Mouse (Mus musculus) retina, embryonic 14.5 days (tissue): ENCODE measurements around the gene Pbx4.

Experiments
- DNase-seq: peaks from one replicate; pipeline ENCODE4 v3.0.0-alpha.2; 2015; ENCODE audit warnings: low spot score

Pbx4 gene

DNA sequence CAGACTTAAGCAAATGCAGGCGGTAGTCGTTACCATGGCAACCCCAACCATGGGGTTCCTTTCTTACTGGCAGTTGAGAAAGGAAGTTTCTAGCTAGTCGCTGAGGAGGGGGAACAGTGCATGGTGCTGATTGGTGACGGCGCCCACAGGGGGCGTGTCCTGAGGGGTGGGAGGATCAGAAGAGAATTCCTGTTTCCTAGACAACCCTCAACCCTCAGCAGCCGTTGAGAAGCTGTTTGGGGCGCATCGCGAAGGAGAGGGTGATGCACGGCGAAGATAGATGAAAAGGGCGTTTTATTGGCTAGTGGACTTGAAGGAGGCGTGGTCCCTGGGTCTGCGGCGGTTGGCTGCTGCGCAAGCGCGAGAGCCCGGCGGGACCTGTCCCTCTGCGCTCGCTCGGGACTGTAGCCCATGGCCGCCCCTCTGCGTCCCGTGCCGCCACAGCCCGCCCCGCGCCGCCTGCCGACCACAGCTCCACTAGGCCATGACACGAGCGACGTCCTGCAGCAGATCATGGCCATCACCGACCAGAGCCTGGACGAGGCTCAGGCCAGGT, at the start of gene Pbx4:
Gene Pbx4, plus strand, starts transcription at position 194 of the 556 bp plus-strand sequence.
- DNase-seq = peak; percentile 96

DNA sequence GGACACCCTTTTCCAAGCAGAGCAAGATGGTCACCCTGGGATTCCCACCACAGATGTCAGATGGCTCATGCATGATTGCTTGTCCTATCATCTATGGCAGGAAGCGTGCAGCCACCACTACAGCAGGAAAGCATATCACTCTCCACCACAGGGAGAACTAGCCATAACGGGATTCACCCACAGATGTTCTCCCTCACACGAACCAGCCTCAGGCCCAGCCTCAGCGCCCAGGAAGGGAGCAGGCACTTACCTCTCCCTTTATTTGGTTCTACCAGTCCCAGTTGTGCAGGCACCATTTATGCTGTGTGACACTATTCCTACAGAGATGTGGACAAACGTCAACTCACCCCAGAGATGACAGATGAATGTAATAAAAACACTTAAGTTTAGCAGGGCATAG, 43.2 kb upstream of the Pbx4 start:
- no peak for DNase-seq

DNA sequence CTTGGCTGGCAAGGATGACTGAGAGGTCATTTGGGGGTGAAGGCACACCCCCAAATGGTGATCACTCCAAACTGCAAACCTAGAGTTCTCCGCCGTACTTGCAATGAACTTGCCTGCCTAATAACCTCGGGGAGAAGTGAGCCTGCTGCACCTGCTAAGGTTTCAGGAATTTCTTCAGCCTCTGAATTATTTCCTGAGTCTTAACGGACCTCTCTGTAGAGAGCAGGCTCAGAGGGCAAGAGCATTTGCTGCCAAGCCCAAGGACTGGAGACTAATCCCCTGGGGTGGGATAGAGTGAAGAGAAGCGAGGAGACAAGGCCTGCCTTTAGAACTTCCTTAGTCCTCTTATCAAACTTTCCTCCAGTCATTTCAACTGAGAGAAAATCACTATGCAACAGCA, 42.6 kb upstream of the Pbx4 start:
- no peak for DNase-seq

DNA sequence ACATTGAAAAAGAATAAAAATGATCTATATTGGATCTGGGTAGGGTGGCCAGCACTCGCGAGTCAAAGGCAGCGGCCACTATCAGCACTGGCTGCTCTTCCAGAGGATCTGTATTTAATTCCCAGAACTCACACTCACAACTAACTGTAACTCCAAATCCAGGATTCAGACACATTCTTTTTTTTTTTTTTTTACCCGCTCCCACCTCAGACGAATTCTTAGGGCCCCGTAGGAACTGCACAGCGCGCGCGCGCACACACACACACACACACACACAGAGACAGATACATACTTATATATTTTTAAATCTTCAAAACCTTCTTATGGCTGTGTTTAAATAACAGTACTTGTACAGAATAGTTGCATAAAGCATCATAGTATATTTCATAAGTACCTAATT, 41.9 kb upstream of the Pbx4 start:
- no peak for DNase-seq

DNA sequence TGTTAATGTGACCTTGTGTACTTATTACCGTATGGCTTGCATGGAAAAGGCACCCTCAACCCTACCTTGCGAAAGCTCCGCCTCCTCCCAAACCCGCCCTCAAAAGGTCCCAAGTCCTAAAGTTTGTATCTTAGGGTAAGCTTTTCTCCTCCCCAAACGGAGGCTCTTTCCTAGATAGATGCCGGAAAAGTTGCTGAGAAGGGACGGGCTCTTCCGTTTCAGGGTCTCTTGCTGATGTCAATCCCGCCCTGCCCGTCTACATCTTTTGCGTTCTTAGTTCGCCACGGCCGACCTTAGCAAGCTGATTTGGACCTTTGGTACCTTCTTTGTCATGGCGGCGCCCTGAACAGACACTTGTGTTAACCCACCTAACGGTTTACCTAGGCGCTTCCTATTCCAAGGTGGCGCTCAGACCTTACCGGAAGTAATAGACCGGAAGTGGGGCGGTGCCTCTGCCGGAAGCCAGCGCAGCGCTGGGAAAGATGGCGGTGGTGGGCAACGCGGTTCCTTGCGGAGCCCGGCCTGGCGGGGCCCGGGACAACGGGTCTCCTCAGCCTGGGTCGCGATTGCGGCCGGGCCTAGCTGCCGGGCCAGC, 41.4 kb upstream of the Pbx4 start, which contains the start of the genes Atp13a1 and Zfp866:
Gene Atp13a1, plus strand, starts transcription at position 391 of the 595 bp plus-strand sequence.
Gene Zfp866, minus strand, starts transcription at position 406 of the 595 bp plus-strand sequence.
- DNase-seq = peak; percentile 93

DNA sequence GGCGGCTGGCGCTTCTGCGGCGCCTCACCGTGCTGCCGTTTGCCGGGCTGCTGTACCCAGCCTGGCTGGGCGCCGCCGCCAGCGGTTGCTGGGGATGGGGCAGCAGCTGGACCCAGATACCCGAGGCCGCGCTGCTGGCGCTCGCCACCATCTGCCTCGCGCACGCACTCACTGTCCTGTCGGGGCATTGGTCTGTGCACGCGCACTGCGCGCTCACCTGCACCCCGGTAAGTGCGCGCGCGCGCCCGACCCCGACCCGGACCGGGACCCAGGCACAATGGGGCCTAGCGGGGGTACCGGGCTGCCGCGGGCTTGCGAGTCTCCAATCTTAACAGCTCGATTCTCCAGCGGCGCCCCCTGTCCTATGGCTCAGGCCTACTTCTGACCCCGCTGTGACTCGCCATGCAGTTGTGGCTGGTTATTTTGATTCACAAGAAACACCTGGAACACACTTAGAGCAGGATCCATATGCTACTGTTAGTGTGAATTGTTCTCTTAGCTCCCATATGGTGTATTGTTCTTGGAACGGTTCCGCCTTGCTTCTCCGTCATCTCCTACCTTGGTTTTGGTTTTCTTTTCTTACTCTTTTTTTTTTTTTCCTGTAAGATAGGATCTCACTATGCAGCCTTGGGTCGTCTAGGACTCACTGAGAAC, 40.7 kb upstream of the Pbx4 start:
- peak; percentile 41 for DNase-seq

DNA sequence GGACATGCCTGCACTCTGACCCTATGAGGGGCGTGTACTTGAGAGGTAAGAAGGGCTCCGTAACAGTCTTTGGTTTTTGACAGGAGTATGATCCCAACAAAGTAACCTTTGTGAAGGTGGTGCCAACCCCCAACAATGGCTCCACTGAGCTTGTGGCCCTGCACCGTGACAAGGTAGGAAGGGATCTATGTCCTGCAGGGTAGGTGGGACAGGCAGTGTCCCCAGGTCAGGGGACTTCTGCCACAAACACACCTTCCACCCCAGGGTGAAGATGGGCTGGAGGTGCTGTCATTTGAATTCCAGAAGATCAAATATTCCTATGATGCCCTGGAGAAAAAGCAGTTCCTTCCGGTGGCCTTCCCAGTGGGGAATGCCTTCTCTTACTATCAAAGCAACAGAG, 38.6 kb upstream of the Pbx4 start:
- DNase-seq = no peak

DNA sequence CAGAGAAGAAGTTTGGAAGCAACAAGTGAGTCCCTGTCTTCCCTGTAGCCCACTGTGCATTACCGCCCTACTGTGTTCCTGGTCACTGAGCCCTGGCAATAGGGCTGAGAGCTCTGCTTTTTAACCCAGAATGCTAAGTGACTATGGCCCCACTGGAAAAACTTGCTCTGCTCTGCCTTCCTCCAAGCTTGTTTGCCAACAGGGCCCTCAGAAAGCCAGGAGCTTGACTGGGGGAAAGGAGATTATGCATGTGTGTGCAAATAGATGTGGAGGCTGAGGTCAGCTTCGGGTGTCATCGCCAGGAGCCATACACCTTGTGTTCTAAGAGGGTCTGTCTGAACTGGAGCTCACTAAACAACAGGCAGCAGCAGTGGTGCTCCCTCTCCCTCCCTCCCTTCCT, 38.2 kb upstream of the Pbx4 start:
- no peak for DNase-seq

DNA sequence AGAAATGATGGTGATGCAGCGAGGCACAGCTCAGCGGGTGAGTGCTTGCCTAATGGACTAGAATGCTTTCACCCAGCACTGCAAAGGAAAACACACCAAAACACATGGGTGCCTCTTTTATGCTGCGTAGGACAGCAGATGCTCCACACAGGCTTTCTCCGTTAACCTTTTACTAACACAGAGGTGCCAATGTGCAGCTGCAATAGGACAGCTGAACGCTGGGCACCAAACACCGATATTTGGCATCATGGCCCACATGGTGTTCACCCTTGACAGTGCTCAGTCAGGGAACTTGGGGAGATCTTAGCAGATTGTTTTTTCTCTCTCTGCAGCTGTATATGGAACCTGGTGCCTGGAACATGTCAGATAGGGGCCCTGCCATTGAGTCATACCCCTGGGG, 37.4 kb upstream of the Pbx4 start:
- DNase-seq = no peak

DNA sequence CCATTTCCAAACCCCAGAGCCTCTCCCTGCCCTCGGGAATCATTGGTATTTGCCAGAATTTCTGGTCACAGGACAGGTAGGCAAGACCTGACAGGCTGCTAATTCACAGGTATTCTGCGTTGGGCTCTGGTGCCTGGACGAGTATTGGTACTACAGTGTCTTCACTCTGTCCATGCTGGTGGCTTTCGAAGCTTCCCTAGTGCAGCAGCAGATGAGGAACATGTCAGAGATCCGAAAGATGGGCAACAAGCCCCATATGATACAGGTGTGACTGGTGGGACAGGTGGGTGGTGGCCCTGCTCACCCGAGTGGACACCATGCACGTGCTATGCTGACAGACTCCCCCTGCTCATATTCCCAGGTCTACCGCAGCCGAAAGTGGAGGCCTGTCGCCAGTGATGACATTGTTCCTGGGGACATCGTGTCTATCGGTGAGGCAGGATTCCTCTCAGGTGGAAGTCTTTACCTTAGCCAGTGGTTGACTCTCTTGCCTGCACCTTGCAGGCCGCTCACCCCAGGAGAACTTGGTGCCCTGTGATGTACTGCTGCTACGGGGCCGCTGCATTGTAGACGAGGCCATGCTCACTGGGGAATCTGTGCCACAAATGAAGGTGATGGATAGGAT, 35.5 kb upstream of the Pbx4 start:
- DNase-seq = no peak

DNA sequence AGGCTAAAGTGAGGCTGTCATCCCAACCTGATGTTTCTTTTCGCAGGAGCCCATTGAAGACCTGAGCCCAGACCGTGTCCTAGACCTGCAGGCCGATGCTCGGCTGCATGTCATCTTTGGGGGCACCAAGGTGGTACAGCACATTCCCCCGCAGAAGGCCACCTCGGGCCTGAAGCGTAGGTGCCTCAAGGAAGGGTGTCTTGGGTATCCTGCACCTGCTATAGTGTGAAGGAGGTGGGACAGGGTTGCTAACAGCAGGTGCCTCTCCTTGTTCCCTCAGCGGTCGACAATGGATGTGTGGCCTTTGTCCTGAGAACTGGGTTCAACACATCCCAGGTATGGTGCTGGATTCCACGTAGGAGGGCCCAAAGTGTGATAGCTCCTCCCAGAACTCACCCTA, 34.6 kb upstream of the Pbx4 start:
- no peak for DNase-seq

DNA sequence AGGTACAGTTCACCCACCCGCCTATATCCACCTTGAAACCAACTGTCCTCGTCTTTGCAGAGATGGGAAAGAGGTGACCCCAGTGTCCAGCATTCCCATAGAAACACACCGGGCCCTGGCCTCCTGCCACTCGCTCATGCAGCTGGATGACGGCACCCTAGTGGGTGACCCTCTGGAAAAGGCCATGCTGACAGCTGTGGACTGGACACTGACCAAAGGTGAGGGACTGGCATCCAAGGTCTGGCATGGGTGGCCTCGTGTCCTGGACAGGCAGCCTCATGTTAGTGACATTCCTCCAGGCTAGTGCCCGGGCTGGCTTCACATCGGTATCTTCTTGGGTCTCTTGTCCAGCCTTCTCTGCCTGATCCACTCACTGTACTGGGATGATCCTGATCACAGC, 33.0 kb upstream of the Pbx4 start:
- DNase-seq = no peak

DNA sequence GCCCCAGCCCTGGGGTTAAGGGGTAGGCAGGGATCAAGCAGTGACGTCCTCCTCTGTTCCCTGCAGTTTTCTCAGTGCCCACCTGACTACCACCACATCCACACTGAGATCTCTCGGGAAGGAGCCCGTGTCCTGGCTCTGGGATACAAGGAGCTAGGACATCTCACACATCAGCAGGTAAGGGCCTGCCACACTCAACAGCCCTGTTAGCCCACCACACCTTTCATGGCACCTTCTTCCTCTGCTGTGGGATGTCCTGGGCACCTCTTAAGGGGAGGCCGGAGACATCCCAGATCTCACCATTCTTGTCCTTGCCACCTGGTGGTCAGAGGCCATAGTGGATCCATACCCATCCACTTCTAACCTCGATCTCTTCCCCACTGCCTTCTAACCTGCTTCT, 32.3 kb upstream of the Pbx4 start:
- DNase-seq = no peak

DNA sequence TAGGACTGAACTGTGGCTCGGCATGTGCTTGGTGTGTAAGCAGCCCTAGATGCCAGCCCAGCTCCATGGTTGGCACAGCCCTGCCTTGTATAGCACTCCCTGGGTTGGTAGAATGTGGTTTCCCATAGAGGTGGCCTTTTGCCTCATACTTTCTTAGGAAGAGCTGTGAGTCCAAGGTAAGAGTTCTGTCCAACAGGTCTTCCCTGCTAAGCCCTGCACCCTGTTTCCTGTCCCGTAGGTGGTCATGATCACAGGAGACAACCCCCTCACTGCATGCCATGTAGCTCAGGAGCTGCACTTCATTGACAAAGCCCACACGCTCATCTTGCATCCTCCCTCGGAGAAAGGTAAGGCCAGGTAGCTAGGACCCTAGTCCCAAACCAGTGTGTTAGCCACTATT, 30.5 kb upstream of the Pbx4 start:
- no peak for DNase-seq

DNA sequence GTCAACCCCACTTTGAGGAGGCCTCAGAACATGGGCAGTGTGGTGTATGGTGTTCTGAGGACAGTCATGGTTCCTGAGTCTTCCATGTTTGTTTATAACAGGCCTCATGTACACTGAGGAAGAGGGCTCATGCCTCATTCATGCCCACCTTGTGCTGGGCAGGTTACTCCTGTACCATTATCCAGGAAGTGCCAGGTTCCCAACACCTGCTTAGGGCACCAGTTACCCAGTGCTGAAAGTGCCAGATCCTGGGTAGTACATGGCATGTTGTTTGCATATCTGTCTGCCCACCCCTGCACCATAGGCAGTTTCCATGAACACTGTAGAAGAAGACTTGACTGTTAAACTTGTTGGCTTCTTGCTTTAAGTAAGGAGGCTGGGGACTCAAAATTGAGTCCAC, 30.1 kb upstream of the Pbx4 start:
- no peak for DNase-seq

DNA sequence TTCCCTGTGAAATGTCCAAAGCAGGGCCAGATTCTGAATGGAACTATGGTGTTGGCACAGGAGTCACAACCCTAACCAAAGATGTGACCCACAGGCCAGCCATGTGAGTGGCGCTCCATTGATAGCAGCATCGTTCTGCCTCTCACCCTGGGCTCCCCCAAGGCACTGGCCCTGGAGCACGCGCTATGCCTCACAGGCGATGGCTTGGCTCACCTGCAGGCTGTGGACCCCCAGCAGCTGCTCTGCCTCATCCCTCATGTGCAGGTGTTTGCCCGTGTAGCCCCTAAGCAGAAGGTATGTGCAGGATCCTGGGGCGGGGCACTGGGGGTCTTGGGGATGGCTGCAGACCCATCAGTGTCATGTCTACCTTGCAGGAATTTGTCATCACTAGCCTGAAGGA, 28.9 kb upstream of the Pbx4 start:
- no peak for DNase-seq

DNA sequence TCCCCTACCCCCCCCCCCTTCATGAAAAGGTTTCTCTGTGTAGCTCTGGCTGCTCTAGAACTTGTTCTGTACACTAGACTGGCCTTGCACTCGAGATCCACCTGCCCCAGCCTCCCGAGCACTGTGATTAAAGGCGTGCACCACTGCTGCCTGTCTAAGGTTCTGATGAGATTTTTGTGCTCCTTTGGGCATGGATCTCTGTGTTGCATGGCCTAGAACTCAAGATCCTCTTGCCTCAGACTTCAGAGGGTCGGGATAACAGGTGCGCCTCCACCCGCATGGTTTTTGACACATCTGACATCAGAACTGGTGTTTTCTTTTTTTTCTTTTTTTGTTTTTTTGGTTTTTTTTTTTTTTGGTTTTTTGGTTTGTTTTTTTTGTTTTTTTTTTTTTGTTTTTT, 27.8 kb upstream of the Pbx4 start:
- no peak for DNase-seq

DNA sequence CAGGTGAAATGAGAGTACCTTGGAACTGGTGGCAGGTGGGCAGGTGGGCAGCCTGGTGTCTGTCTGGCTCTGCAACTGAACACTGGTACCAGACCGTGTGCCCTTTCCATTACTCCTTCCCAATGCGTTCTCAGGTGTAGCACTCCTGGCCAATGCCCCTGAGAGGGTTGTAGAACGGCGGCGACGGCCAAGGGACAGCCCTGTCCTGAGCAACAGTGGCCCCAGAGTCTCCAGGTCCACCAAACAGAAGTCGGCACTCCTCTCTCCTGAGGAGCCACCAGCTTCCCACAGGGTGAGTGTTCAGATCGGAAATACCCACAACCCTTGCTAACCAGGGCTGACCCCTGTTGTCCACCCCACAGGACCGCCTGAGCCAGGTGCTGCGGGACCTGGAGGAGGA, 27.2 kb upstream of the Pbx4 start:
- DNase-seq = no peak

DNA sequence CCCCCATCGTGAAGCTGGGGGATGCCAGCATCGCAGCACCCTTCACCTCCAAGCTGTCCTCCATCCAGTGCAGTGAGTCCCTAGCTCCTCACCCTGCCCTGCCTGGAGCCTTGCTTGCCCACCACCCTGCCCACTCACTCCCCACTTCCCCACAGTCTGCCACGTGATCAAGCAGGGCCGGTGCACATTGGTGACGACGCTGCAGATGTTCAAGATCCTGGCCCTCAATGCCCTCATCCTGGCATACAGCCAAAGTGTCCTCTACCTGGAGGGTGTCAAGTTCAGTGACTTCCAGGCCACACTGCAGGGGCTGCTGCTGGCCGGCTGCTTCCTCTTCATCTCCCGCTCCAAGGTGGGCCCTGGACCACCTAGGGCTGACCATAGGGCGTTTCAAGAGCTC, 26.8 kb upstream of the Pbx4 start:
- no peak for DNase-seq

DNA sequence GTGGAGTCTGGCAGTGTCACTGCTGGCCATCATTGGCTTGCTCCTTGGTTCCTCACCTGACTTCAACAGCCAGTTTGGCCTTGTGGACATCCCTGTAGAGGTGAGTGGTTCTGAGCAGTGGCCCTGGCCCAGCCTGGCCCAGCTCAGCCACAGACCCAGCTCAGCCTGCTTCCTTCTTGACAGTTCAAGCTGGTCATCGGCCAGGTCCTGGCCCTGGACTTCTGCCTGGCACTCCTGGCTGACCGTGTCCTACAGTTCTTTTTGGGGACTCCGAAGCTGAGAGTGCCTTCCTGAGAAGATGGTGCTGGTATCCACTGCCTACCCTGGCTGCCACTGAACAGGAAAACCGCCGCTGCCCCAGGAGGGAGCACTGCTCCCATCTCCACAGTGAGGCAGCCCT, 25.1 kb upstream of the Pbx4 start:
- no peak for DNase-seq

DNA sequence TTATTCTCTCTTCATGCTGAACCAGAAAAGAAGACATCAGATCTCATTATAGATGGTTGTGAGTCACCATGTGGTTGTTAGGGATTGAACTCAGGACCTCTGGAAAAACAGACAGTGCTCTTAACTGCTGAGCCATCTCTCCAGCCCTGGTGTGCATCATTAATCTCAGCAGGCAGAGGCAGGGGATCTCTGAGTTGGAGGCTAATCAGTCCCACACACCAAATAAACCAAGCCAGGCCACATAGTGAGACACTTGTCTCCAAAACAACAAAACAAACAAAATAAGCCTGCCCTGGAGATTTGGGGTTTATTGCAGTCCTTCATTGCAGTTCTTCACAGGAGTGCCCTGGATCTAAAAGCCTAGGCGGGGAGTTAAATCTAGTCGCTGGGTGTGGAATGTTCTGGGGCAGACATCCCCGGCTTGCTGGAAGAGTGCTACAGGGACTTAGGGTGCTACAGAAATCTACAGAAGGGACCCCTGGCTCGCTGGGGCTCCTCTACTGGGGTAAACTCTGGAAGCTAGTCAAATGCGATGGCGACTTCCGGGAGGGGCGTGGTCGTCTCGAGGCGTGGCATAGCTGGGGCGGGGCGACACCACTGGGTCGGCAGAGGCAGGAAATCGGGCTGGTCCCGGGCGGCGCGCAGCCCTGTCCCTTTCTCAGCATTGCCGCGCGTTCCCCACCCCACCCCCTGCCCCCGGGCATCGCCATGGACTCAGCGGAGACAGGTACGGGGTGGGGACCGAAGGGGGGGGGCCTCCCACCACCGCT, 24.0 kb upstream of the Pbx4 start, which contains the start of gene Gmip:
Gene Gmip, plus strand, starts transcription at position 586 of the 770 bp plus-strand sequence.
- DNase-seq = peak; percentile 80

DNA sequence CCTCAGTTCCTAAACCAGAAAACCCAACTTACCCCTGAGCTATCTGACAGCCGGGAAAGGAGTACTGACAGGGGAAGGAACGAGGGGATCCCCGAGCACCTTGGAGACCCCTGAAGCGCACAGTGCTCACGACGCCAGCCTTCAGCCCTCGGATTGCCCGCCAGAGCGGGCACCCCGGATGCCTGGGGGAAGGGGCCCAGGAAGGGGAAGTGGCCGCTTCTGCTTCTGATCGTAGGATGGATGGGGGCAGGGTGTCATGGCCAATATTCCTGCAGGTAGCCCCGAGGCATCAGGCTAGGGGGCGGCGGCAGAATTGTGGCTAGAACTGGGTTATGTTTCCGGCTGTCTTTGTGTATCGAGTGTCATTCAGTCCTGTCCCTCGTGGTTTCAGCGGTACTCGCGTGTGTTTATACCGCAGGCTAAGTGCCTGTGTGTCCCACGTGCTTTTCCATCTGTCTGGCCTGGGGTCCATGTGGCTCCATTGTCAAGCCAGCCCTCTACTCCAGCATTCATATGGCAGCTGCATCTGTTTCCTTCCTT, 23.4 kb upstream of the Pbx4 start:
- DNase-seq = peak; percentile 38
